Mouse (Mus musculus) cortical plate, adult 2 months (tissue): ENCODE results near the gene Epo. TPM values are rescaled to one million over a fixed set of nuclear protein-coding genes. Genes with fewer than 3 reads are reported as not detected.
A peak's percentile ranks its signal among the peaks of the same experiment; 100 is the strongest.

Experiments
- H3K27ac ChIP-seq: fragments of 200-500 bp; 2 replicates; pipeline ENCODE4 v1.5.1; 2012; ENCODE audit warnings: low read length, control low read depth, inconsistent platforms; ENCODE audit not compliant: insufficient read depth
- H3K4me1 ChIP-seq: fragments of 200-500 bp; 2 replicates; pipeline ENCODE4 v1.6.1; 2011; ENCODE audit warnings: low read length; ENCODE audit not compliant: control insufficient read depth, insufficient read depth
- H3K4me3 ChIP-seq: fragments of 200-500 bp; 2 replicates; pipeline ENCODE4 v1.5.1; 2011; ENCODE audit warnings: mild to moderate bottlenecking, low read length, control low read depth; ENCODE audit not compliant: insufficient read depth
- CTCF ChIP-seq: fragments of 200-500 bp; IDR thresholded peaks from 2 replicates; pipeline ENCODE4 v1.5.1; 2011; ENCODE audit warnings: mild to moderate bottlenecking, control low read depth, low read length; ENCODE audit not compliant: insufficient read depth; ENCODE audit errors: extremely low read depth
- POLR2A ChIP-seq: fragments of 200-500 bp; IDR thresholded peaks from 2 replicates; pipeline ENCODE4 v1.6.1; 2011; ENCODE audit warnings: mild to moderate bottlenecking, low read length, control low read depth; ENCODE audit not compliant: insufficient read depth; ENCODE audit errors: extremely low read depth
- polyA plus RNA-seq: library from polyadenylated mRNA; depleted of rRNA; stranded (reverse); fragments of >200 nt; gene quantifications from 2 replicates; pipeline ENCODE4 v1.2.3, GENCODE M21; 2012

Gene Epo
- polyA plus RNA-seq, 1 experiment: not detected

DNA sequence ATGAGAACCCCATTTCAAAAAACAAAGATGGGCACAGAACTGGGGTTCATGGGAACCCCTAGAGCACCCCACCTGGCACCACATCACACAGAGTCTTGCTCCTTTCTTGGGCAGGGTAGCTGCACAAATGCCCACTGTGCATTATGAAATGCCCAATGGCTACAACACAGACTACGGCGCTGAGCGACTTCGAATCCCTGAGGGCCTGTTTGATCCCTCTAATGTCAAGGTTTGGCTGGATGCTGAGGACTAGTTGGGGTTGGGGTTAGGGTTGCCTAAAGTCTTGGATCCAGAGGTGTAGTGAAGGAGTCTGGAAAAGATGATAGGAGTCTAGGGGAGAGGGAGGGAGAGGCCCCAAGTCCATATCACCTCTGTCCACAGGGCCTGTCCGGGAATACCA, 33.4 kb upstream of the Epo start:
- TF ChIP-seq POLR2A (no peak), CTCF (no peak)
- Histone ChIP-seq H3K27ac (no peak overlapping the region), H3K4me1 (peaks cover 3% of the 10 kb centered on the region), H3K4me3 (no peak overlapping the region)

DNA sequence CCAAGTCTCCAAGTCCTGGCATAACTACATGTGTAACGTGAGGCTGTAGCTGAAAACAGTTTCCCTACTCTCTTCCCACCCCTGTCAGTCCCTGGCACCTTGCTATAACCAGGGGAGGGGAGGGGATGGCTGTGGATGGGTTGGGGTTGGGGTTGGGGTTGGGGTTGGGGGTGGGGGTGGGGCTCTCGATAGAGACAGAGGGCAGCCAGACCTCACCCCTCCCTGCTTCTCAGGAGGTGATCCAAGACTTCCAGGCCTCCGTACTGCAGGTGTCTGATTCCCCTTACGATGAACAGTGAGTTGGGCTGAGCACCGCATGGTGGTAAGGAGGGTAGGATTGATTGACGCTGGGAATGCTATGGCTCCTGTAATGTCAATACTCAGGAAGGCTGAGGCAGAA, 32.7 kb upstream of the Epo start:
- H3K4me3 ChIP-seq: no peak overlapping the region
- H3K27ac ChIP-seq: no peak overlapping the region
- no peak for TF ChIP-seq POLR2A
- no peak for TF ChIP-seq CTCF
- H3K4me1 ChIP-seq: peaks cover 3% of the 10 kb centered on the region

DNA sequence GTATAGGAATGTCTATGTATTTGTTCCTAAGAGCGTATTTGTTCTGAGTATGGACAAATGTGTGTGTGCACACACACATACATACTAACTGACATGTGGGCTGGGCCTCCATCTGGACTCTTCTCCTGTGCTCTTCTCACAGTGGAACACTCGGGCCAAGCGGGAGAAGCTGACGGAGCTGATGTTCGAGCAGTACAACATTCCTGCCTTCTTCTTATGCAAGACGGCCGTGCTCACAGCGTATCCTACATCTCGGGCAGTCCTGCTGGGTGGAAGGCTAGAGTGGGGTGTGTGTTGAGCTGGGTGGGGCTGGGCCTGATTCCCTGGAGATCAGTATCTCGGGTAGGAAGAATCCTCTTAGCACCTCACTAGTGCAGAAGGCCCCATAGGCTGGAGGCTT, 29.9 kb upstream of the Epo start:
- no peak for TF ChIP-seq CTCF
- no peak for TF ChIP-seq POLR2A
- H3K27ac ChIP-seq: no peak overlapping the region
- H3K4me1 ChIP-seq: peaks cover 3% of the 10 kb centered on the region
- H3K4me3 ChIP-seq: no peak overlapping the region

DNA sequence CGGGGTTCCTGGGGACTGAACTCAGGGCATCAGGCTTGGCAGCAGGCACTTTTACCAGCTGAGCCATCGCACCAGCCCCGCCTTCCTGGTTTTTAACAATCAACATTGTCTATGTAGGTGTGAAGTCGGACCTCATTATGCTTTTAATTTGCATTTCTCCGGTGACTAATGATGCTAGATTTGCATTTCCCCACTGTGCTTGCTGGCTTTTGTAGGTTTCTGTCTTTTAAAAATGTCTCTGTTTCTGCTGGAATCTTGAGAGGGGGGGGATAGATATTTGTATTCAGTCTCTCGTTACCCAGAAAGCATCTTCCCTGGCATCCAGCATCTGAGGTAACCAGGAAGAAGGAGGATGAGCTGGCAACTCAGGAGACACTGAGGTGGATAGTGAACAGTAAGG, 28.5 kb upstream of the Epo start:
- no peak for TF ChIP-seq CTCF
- TF ChIP-seq POLR2A: no peak
- Histone ChIP-seq H3K4me3 (no peak overlapping the region), H3K27ac (no peak overlapping the region), H3K4me1 (peaks cover 3% of the 10 kb centered on the region)

DNA sequence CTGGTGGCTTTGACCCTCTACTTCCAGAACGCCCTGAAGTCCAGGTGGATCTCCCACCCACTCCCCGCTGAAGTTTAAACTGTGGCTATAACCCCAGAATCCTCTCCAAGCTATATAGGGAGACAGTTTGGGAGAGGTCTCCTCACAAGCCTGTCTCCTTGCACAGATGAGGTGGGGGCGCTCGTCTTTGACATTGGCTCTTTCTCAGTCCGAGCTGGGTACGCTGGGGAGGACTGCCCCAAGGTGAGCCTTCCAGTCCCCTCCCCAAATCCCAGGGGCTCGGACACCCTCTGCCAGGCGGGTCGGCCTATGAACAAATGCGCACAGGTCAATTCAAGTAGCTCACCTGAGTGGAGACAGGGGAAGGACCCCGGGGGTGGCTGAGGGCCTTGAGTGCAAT, 20.9 kb upstream of the Epo start:
- TF ChIP-seq POLR2A (no peak), CTCF (no peak)
- no peaks in the 10 kb centered on the region for H3K4me1 ChIP-seq
- peak overlapping the region; percentile 70 for H3K4me3 ChIP-seq
- H3K27ac ChIP-seq: no peak overlapping the region

DNA sequence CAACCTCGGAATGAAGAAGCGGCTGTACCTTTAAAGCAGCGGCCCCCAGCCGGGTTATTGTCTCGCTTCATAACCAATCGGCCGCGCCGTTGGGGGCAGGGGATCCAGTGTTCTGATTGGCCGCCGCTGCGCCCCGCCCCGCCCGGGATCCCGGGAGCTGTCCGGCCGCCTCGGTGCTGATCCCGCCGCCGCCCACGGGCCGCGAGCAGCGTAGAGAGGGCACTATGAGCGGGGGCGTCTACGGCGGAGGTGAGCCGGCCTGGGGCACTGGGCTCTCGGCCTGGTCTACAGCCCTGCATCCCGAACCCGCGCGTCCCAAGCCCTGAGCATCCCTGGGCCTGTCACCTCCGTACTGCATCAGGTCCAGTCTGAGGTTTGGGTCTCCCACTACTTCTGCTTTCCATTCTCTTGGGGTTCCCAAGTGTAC, 20.4 kb upstream of the Epo start, which contains the start of gene Actl6b:
TSS of gene Actl6b (plus strand) at position 107 of the 427 bp plus-strand sequence.
- H3K4me3 ChIP-seq: peak within 1 kb of the TSS; percentile 70
- 0 out of 2 replicates have a peak within 1 kb of the TSS, but pooled peaks have one; percentile 79 for H3K27ac ChIP-seq
- no peak for TF ChIP-seq CTCF
- TF ChIP-seq POLR2A: no peak; the same call in 1 of the 2 replicates
- H3K4me1 ChIP-seq: no peaks in the 10 kb centered on the region

DNA sequence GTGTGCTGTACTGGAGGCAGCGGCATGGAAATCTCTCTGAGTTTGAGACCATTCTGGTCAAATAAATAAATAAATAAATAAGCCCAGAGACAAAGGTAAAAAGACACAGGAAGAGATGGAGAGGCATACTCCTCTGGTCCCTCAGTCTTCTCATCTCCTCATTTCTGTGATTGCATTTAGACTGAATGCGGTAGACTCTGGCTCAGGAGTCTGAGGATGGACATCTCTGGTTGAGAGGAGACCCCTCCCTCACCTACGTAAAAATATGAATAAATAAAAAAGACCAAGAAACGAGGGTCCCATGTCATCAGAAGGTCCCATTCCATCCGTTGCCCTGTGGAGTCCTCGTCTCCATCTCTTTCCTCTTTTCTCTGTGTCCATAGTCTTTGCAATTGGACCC, 20.0 kb upstream of the Epo start:
- no peak for TF ChIP-seq CTCF
- TF ChIP-seq POLR2A: no peak
- peak overlapping the region; percentile 70 for H3K4me3 ChIP-seq
- no peaks in the 10 kb centered on the region for H3K4me1 ChIP-seq
- H3K27ac ChIP-seq: 0 out of 2 replicates have a peak overlapping the region, but pooled peaks have one; percentile 79

DNA sequence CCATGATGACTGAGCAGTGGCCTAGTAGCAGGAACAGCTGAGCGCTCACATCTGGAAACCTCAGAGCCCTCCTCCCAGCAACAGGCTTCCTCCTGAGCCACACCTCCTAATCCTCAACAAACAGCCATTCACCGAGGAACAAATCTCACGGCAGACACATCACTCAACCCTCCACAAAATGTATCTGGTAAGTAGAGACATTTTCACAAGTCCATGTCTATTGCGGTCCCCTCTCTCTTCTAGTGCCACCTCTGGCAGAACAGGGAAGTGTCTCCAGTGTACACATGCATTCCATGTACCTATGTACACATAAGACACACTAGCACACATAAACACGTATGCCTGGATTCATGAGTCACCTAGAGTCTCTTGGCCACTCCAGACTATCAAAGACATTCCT, 18.1 kb upstream of the Epo start:
- Histone ChIP-seq H3K4me3 (no peak overlapping the region), H3K27ac (no peak overlapping the region), H3K4me1 (no peaks in the 10 kb centered on the region)
- no peak for TF ChIP-seq POLR2A
- TF ChIP-seq CTCF: peak; percentile 36; the same call in 1 of the 2 replicates

DNA sequence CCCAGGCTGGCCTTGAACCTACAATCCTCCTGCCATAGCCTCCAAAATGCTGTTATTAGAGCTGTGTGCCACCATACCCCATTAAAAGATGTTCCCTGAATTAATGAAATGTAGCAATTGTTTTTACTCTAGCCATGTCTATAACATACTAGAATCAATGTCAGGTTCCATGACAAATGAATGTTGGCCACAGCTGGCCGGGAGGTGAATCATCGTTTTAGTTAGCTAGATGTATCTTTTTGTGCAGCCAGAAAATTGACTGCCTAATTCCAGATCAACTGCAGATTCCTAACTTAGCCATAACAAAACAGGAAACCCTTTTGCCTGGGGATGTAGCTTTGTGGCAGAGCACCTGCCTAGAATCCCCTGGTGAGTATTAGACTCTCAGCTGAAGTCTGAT, 16.8 kb upstream of the Epo start:
- no peak for TF ChIP-seq POLR2A
- no peak for TF ChIP-seq CTCF
- Histone ChIP-seq H3K4me1 (no peaks in the 10 kb centered on the region), H3K27ac (no peak overlapping the region), H3K4me3 (no peak overlapping the region)

DNA sequence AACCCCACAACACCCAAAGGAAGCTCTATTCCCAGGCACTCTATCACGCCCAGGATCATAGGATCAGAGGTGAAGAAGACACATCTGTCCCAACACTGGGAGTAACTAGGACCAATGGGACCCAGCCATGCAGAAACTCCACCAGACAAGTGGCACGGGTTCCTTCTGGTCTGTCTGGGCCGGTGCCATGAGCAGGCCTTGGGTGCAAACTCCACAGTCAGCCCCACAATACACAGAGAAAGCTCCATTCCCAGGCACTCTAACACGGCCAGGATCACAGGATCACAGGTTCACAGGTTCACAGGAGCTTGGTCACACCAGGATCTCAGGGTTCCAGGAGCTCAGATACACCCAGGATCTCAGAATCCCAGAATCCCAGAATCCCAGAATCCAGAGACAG, 12.6 kb upstream of the Epo start:
- TF ChIP-seq POLR2A: no peak
- TF ChIP-seq CTCF: no peak
- Histone ChIP-seq H3K27ac (no peak overlapping the region), H3K4me3 (no peak overlapping the region), H3K4me1 (no peaks in the 10 kb centered on the region)

DNA sequence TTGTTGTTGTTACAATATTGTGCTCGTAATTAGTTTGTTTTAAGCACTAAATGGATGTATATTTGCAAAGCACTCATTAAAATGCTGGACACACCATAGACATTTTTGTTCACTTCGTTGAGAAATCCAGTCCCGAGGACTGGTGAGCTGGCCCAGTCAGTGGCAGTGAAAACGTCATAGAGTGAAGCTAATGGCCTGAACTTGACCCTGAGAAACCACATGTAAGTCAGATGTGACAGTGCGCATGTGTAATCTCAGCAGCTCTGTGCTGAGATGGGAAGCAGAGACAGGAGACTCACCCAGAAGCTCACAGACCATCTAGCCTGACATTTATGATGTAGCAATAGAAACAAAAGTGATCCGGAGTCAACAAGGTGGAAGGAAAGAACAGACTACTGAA, 11.9 kb upstream of the Epo start:
- H3K27ac ChIP-seq: no peak overlapping the region
- H3K4me1 ChIP-seq: no peaks in the 10 kb centered on the region
- TF ChIP-seq POLR2A: no peak
- H3K4me3 ChIP-seq: no peak overlapping the region
